Mouse (Mus musculus) urinary bladder, adult 18-20 months (tissue): ENCODE results near the gene Klf3.

ENCODE experiments used
- DNase-seq, 2 experiments: peaks; one replicate each; pipeline ENCODE4 v3.0.0; 2022; ENCODE audit warnings: low spot score in 2 of 2, mixed read lengths in 2 of 2

The Klf3 gene

GRCm38 (mm10) chr5:64802795-64803719 lies at the start of gene Klf3:
Gene Klf3 (plus strand): TSS chr5:64803388.
- peak; percentile 88 to 92 for DNase-seq

DNA sequence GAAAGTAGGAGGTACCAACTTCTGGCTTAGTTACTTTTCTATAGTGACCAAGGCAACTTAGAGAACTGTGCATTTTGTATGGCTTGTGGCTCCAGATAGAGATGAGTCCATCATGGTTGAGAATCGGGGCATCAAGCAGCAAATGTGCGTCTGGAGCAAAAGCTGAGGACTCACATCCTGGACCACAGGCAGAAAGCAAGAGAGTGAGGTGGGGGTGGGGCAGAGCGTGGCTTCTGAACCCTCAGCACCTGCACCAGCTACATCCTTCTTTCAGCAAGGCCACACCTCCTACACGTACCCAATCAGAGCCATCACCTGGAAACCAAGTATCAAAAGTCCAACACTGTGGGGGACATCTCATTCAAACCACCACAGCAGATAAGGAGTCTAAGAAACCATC lies 40.9 kb upstream of the Klf3 start:
- no peak for DNase-seq

GRCm38 (mm10) chr5:64764452-64764851 lies 38.7 kb upstream of the Klf3 start:
- no peak for DNase-seq

- DNase-seq = no peak
Observed at GRCm38 (mm10) chr5:64765765-64766164, 37.4 kb upstream of the Klf3 start.

DNA sequence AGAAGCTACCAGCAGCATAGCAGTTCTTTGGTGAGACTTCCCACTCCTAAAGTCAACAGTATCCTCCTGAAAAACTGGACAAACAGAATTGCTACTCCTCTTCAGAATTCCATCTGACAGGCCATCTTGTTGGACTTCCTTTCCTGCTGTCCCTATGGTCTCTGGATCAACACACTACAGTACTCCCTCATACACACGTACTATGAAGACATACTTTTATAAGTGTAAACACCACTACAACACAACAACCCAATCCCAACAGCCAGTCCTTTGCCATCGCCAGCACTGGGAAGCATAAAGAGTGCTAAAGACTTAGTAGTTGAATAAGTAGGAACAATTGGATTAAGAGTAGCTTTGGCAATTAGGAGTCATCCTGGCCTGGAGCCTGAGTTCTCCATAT lies 36.6 kb upstream of the Klf3 start:
- DNase-seq = no peak

DNA sequence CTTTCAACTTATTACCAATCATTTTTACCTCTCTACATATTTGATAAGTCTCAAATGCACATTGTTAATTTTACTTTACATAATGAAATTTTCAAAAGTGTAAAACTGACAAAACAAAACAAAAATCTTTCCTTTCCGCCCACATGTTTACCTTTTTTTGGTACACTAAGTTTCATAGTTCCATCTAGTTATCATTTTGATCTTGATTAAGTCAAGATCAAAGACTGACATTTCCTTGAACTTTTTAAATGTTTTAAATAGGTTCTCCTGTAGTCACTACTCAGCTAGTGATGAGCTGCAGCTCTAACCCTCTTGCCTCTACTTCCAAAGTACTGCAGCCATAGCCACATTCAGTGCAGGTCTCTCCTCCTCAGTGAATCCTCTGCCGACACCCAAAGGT lies 31.6 kb upstream of the Klf3 start:
- DNase-seq = no peak

DNA sequence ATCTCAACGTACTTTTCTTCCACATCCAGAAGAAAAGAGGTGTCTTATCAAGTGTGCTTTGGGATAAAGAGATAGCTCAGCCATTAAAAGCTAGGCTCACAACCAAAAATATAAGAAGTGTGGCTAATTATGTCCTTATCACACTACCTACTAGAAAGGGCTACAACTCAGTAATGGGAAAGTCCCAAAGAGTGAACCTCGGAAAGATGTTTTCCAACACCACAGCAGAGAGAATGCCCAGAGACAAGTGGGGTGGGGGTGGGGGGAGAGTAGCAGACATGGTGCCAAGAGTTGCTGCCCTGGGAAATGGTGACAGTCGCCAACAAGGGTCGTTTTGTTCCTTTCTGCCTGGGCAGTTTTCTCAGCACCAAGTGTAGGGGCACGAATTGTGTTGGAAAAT lies 25.0 kb upstream of the Klf3 start:
- no peak for DNase-seq

GRCm38 (mm10) chr5:64779285-64779684 lies 23.9 kb upstream of the Klf3 start:
- DNase-seq = no peak

DNA sequence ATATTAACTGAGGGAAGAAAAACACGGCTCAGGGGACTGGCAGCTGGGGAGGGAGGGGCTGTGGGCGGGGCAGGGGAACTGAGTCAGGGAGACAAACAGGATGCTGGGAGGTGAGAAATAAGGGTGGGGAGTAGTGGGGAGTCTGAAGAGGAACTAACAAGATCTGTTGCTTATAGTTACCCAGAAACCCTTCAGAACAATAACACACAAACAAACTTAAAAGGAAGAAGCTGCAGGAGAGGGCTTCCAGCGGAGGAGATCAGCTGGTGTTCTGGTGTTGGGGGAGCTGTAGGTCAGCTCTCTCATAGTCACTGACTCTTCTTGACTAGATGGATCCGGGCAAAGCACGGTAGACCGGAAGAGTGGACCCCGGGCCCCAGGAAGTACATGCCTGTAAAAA lies 22.4 kb upstream of the Klf3 start:
- DNase-seq = no peak

GRCm38 (mm10) chr5:64788175-64788574 lies 15.0 kb upstream of the Klf3 start:
- no peak for DNase-seq

GRCm38 (mm10) chr5:64798209-64798608 lies 5.0 kb upstream of the Klf3 start:
- no peak for DNase-seq

GRCm38 (mm10) chr5:64801545-64801944 lies 1.6 kb upstream of the Klf3 start:
- no peak for DNase-seq

GRCm38 (mm10) chr5:64802143-64802542 lies 1.0 kb upstream of the Klf3 start:
- no peak for DNase-seq

DNA sequence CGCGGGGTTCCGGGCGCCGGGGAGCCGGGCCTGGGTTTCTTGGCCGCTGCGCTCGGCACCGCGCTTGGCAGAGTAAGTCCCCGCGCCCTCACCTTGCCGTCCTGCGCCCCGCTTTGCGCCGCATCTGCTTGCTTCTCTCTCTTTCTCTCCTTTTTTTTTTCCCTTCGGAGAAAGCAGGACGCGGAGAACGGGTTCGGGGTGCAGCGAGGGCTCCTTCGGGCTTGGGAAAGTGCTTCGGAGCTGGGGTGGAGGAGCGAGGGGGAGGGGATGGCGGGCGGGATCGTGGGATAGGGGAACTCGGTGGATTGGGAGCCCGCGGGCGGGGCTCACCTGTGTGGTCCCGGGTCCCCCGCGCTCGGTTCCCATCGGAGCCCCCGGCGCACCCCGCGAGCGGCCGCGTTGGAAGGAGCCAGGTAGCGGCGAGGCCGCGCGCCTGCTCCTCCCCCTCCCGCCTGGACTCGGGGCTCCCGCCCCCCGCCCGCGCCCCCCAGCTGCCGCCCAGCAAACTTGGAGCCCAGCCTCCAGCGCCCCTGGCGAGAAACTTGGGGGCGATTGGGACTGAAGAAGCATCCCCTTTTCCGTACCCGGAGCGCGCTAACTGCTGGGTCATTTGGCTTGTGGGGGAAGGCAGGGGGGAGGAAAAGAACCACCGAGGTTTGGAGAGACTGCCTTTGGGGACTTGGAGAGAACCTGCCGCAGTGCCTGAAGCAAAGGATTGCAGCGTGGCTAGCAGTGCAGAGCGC lies 703 bp downstream of the Klf3 start:
- no peak for DNase-seq

- DNase-seq = no peak
Observed at GRCm38 (mm10) chr5:64805131-64805872, 2.1 kb downstream of the Klf3 start.

DNA sequence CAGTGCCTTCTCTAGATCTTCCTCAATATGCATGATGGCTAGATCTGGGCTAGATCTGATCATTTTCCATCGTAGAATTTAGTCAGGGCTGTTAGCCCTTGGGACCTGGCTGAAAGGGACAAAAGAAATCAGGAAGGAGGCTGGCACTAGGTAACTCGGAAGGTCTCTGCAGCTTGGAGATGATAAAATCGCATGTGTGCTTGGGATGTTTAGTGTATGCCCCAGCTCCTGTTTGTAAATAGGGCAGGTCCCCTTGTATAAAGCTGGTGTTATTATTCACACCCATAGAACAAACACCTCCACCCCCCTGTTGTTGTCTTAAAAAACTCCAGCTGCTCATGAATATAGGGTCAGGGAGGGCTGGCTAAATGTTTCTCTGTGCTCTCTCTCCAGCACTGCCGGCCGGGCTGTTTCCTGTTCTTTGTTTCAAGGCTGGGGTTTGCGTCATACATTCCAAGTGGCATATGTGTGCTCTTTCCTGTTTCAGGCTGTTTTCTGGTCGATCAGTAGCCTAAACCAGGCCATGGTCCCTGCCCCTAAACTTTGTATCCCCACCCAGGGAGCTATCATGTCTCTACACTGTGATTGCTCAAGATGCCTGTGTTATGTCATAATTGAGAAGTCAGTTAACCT lies 2.8 kb downstream of the Klf3 start:
- peak in 1 of 2 experiments; percentile 76 for DNase-seq

DNA sequence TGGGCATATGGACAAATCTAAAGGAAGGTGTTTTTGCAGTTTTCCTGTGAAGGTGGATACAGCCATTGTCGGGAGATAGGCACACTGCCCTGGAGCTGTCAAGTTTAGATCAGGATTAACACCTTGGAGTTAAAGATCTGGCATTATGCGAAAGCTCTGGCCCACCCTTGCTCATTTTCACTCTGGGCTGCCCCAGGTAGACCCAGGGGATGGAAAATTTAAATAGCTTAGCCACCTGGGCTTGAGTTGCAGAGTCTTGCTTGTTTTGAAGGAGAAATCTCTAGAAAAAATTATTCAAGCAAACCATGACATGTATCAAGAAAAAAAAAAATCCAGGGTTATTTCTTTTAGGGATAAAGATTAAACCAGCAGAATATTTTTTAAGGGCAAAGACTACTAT lies 3.4 kb downstream of the Klf3 start:
- DNase-seq = no peak

GRCm38 (mm10) chr5:64807159-64807558 lies 4.0 kb downstream of the Klf3 start:
- DNase-seq = no peak

DNA sequence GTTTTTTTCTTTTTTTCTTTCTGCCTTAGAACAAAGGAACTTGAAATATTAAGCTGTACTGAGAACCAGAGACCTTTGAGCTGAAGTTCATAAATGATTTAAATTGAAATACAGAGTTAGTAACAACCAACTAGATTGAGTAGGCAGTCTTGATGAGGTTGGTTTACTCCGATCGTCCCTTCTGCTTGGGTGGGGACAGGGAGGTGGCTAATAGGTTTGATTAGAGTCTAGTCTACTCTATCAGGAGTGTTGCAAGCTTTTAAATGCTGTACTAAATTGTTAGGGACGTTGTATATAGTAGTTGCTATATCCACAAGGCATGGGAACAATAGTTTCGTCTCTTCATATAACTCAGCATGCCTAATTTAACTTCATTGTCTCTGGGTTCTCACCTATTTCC lies 4.4 kb downstream of the Klf3 start:
- no peak for DNase-seq

- no peak for DNase-seq
Observed at GRCm38 (mm10) chr5:64808106-64809010, 5.2 kb downstream of the Klf3 start.

DNA sequence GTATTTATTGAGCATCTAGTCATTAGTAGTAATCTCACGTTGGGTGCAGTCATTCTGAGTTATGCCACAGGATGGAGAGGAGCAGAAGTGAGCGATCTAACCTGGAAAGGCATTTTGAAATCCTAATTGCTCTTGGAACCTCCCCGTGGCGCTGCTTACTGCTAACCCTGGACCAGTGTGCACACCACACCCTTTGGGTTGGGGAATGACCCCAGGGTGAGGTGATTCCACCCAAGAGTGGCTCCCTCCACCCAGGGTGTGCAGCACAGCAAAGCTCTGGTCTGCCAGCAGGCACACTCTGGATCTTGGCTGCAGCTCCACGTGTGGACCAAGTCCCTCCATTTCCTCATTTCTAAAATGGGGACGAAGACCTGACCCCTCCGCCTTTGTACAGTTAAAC lies 6.1 kb downstream of the Klf3 start:
- no peak for DNase-seq
